Mouse (Mus musculus): ENCODE results near the gene Tnfrsf1b. TPM values are rescaled to one million over a fixed set of nuclear protein-coding genes. Genes with fewer than 3 reads are reported as not detected.
A peak's percentile ranks its signal among the peaks of the same experiment; 100 is the strongest.

Tnfrsf1b gene
- polyA plus RNA-seq, 1 experiment: 8.4 TPM

- H3K4me3 ChIP-seq (ENCODE audit: insufficient read depth, low read depth, low read length): no peak overlapping the region
- no peaks in the 10 kb centered on the region for H3K27me3 ChIP-seq (replicated peaks; ENCODE audit: control insufficient read depth, insufficient read depth, low read length)
- H3K36me3 ChIP-seq (ENCODE audit: control insufficient read depth, insufficient read depth, low read length): no peaks in the 10 kb centered on the region
- H3K27ac ChIP-seq (ENCODE audit: insufficient read depth, low read depth, low read length): no peak overlapping the region
- DNase-seq: no peak
- no peaks in the 10 kb centered on the region for H3K4me1 ChIP-seq (ENCODE audit: control insufficient read depth, insufficient read depth, low read length)
- TF ChIP-seq POLR2A (IDR thresholded peaks at IDR 0.05; ENCODE audit: low read depth, low read length) (no peak), CTCF (conservative IDR thresholded peaks at IDR 0.05; ENCODE audit: insufficient read depth, insufficient read length, low read depth, low read length) (no peak)
- 47% methylated on average over 2 of the region's 2 CpGs for WGBS
Measured at GRCm38 (mm10) chr4:145221379-145221778, 25.3 kb downstream of the Tnfrsf1b start.

GRCm38 (mm10) chr4:145220001-145220400, 26.7 kb downstream of the Tnfrsf1b start:
- DNase-seq: no peak
- Histone ChIP-seq H3K36me3 (ENCODE audit: control insufficient read depth, insufficient read depth, low read length) (no peaks in the 10 kb centered on the region), H3K27me3 (replicated peaks; ENCODE audit: control insufficient read depth, insufficient read depth, low read length) (no peaks in the 10 kb centered on the region), H3K4me3 (ENCODE audit: insufficient read depth, low read depth, low read length) (no peak overlapping the region), H3K27ac (ENCODE audit: insufficient read depth, low read depth, low read length) (no peak overlapping the region), H3K4me1 (ENCODE audit: control insufficient read depth, insufficient read depth, low read length) (no peaks in the 10 kb centered on the region)
- TF ChIP-seq CTCF (conservative IDR thresholded peaks at IDR 0.05; ENCODE audit: insufficient read depth, insufficient read length, low read depth, low read length) (no peak), POLR2A (IDR thresholded peaks at IDR 0.05; ENCODE audit: low read depth, low read length) (no peak)
- WGBS: 83% methylated on average over 1 of the region's 1 CpGs

GRCm38 (mm10) chr4:145219240-145219985, 27.3 kb downstream of the Tnfrsf1b start:
- Histone ChIP-seq H3K36me3 (ENCODE audit: control insufficient read depth, insufficient read depth, low read length) (no peaks in the 10 kb centered on the region), H3K27me3 (replicated peaks; ENCODE audit: control insufficient read depth, insufficient read depth, low read length) (no peaks in the 10 kb centered on the region), H3K4me3 (ENCODE audit: insufficient read depth, low read depth, low read length) (no peak overlapping the region), H3K4me1 (ENCODE audit: control insufficient read depth, insufficient read depth, low read length) (no peaks in the 10 kb centered on the region), H3K27ac (ENCODE audit: insufficient read depth, low read depth, low read length) (no peak overlapping the region)
- TF ChIP-seq CTCF (conservative IDR thresholded peaks at IDR 0.05; ENCODE audit: insufficient read depth, insufficient read length, low read depth, low read length) (peak; percentile 42), POLR2A (IDR thresholded peaks at IDR 0.05; ENCODE audit: low read depth, low read length) (no peak)
- DNase-seq: peak; percentile 32
- 65% methylated on average over 15 of the region's 15 CpGs for WGBS

GRCm38 (mm10) chr4:145217837-145218236, 28.8 kb downstream of the Tnfrsf1b start:
- Histone ChIP-seq H3K27ac (ENCODE audit: insufficient read depth, low read depth, low read length) (no peak overlapping the region), H3K36me3 (ENCODE audit: control insufficient read depth, insufficient read depth, low read length) (no peaks in the 10 kb centered on the region), H3K4me1 (ENCODE audit: control insufficient read depth, insufficient read depth, low read length) (no peaks in the 10 kb centered on the region), H3K27me3 (replicated peaks; ENCODE audit: control insufficient read depth, insufficient read depth, low read length) (no peaks in the 10 kb centered on the region), H3K4me3 (ENCODE audit: insufficient read depth, low read depth, low read length) (no peak overlapping the region)
- 69% methylated on average over 5 of the region's 5 CpGs for WGBS
- TF ChIP-seq POLR2A (IDR thresholded peaks at IDR 0.05; ENCODE audit: low read depth, low read length) (no peak), CTCF (conservative IDR thresholded peaks at IDR 0.05; ENCODE audit: insufficient read depth, insufficient read length, low read depth, low read length) (no peak)
- DNase-seq: no peak

- DNase-seq: no peak
- WGBS: 75% methylated on average over 6 of the region's 6 CpGs
- Histone ChIP-seq H3K4me1 (ENCODE audit: control insufficient read depth, insufficient read depth, low read length) (no peaks in the 10 kb centered on the region), H3K4me3 (ENCODE audit: insufficient read depth, low read depth, low read length) (no peak overlapping the region), H3K36me3 (ENCODE audit: control insufficient read depth, insufficient read depth, low read length) (no peaks in the 10 kb centered on the region), H3K27me3 (replicated peaks; ENCODE audit: control insufficient read depth, insufficient read depth, low read length) (no peaks in the 10 kb centered on the region), H3K27ac (ENCODE audit: insufficient read depth, low read depth, low read length) (no peak overlapping the region)
- TF ChIP-seq CTCF (conservative IDR thresholded peaks at IDR 0.05; ENCODE audit: insufficient read depth, insufficient read length, low read depth, low read length) (no peak), POLR2A (IDR thresholded peaks at IDR 0.05; ENCODE audit: low read depth, low read length) (no peak)
Measured at GRCm38 (mm10) chr4:145217046-145217445, 29.6 kb downstream of the Tnfrsf1b start.

- no peaks in the 10 kb centered on the region for H3K4me1 ChIP-seq (ENCODE audit: control insufficient read depth, insufficient read depth, low read length)
- no peaks in the 10 kb centered on the region for H3K36me3 ChIP-seq (ENCODE audit: control insufficient read depth, insufficient read depth, low read length)
- H3K4me3 ChIP-seq (ENCODE audit: insufficient read depth, low read depth, low read length): no peak overlapping the region
- no peak overlapping the region for H3K27ac ChIP-seq (ENCODE audit: insufficient read depth, low read depth, low read length)
- no peaks in the 10 kb centered on the region for H3K27me3 ChIP-seq (replicated peaks; ENCODE audit: control insufficient read depth, insufficient read depth, low read length)
- DNase-seq: peak; percentile 63
- TF ChIP-seq POLR2A (IDR thresholded peaks at IDR 0.05; ENCODE audit: low read depth, low read length) (no peak), CTCF (conservative IDR thresholded peaks at IDR 0.05; ENCODE audit: insufficient read depth, insufficient read length, low read depth, low read length) (no peak)
- 74% methylated on average over 2 of the region's 2 CpGs for WGBS
Measured at GRCm38 (mm10) chr4:145215396-145215795, 31.3 kb downstream of the Tnfrsf1b start.

- 29% methylated on average over 6 of the region's 6 CpGs for WGBS
- H3K4me1 ChIP-seq (ENCODE audit: control insufficient read depth, insufficient read depth, low read length): no peaks in the 10 kb centered on the region
- H3K36me3 ChIP-seq (ENCODE audit: control insufficient read depth, insufficient read depth, low read length): no peaks in the 10 kb centered on the region
- no peak overlapping the region for H3K27ac ChIP-seq (ENCODE audit: insufficient read depth, low read depth, low read length)
- no peak overlapping the region for H3K4me3 ChIP-seq (ENCODE audit: insufficient read depth, low read depth, low read length)
- TF ChIP-seq CTCF (conservative IDR thresholded peaks at IDR 0.05; ENCODE audit: insufficient read depth, insufficient read length, low read depth, low read length) (no peak), POLR2A (IDR thresholded peaks at IDR 0.05; ENCODE audit: low read depth, low read length) (no peak)
- no peak for DNase-seq
- H3K27me3 ChIP-seq (replicated peaks; ENCODE audit: control insufficient read depth, insufficient read depth, low read length): no peaks in the 10 kb centered on the region
Measured at GRCm38 (mm10) chr4:145214786-145215174, 31.9 kb downstream of the Tnfrsf1b start.

Measured in kidney, adult 2 months (tissue).